Mouse (Mus musculus): Measurements from ENCODE around the gene Gm732. TPM values are rescaled to one million over a fixed set of nuclear protein-coding genes. Genes with fewer than 3 reads are reported as not detected.

The Gm732 gene
- polyA plus RNA-seq (2015; fragmentation: Nextera tagmentation; extraction: Ambion mirVana), result not detected in 2 replicates

GRCm38 (mm10) chrX:107948365-107948764 lies at the start of gene Gm732:
Gm732 (minus strand) TSS chrX:107948465.
- Histone ChIP-seq H3K27ac (ENCODE audit: low read length) (no peak within 1 kb of the TSS), H3K36me3 (ENCODE audit: control insufficient read depth, insufficient read depth, low read length) (no peaks in the 10 kb centered on the region), H3K27me3 (ENCODE audit: control insufficient read depth, insufficient read depth, low read length) (no peaks in the 10 kb centered on the region), H3K4me3 (replicated peaks; ENCODE audit: low read length) (no peak within 1 kb of the TSS), H3K4me2 (ENCODE audit: low read depth, low read length) (no peak within 1 kb of the TSS), H3K9ac (ENCODE audit: low read length) (no peak within 1 kb of the TSS), H3K4me1 (ENCODE audit: control insufficient read depth, insufficient read depth, low read length) (no peaks in the 10 kb centered on the region), H3K9me3 (replicated peaks; ENCODE audit: control insufficient read depth, low read length) (no peaks in the 10 kb centered on the region)
- ATAC-seq (ENCODE audit: insufficient read depth, low FRiP score), result no peak
- 73% methylated on average over 1 of the region's 1 CpGs for WGBS

Other genes starting within 250 kb of the Gm732 start
- gene Tent5d, start 155.9 kb downstream of the Gm732 start, polyA plus RNA-seq (2015; fragmentation: Nextera tagmentation; extraction: Ambion mirVana), result not detected in 2 replicates
- 12.2 and 14.7 TPM in 2 replicates for gene 2610002M06Rik, start 132.1 kb downstream of the Gm732 start, polyA plus RNA-seq (2015; fragmentation: Nextera tagmentation; extraction: Ambion mirVana)